Comparison of ENCODE assay signal across 9 mouse cellular contexts in genomic region chr5:111489022-111489616, GRCm38 (mm10).
DNase-seq lines count a peak whose midpoint lies in the region; ATAC-seq and TF ChIP-seq lines count a peak whose summit lies in the region.
"Had no signal": no experiment of that assay in that cellular context is flagged by ENCODE, and none has a peak within 500 bp of the region (broad histone marks: within the 10 kb centered on the region; RNA-seq: fewer than 3 reads in every experiment).

No protein-coding gene starts in this region.

- H3K4me3 ChIP-seq in kidney, postnatal 0 days (replicated peaks; ENCODE audit: low read depth, low read length) = no peak overlapping the region
- no peak overlapping the region for H3K4me3 ChIP-seq in hindbrain, embryonic 10.5 days
- 0 out of 2 replicates have a peak overlapping the region, but pooled peaks have one; percentile 1 for H3K4me3 ChIP-seq in midbrain, postnatal 0 days (ENCODE audit: low read depth, low read length)
- H3K4me3 ChIP-seq: liver, embryonic 13.5 days had no signal

- H3K36me3 ChIP-seq in kidney, postnatal 0 days (ENCODE audit: insufficient read depth, low read length) = no peaks in the 10 kb centered on the region
- H3K36me3 ChIP-seq in hindbrain, embryonic 10.5 days = no peaks in the 10 kb centered on the region
- no peaks in the 10 kb centered on the region for H3K36me3 ChIP-seq in midbrain, postnatal 0 days (ENCODE audit: insufficient read depth, low read length)
- H3K36me3 ChIP-seq: liver, embryonic 13.5 days had no signal

- no peak for TF ChIP-seq CTCF in kidney, postnatal 0 days (IDR thresholded peaks at IDR 0.05; ENCODE audit: low read depth)
- TF ChIP-seq CTCF in midbrain, postnatal 0 days (IDR thresholded peaks at IDR 0.05) = no peak

- H3K4me1 ChIP-seq in kidney, postnatal 0 days (replicated peaks; ENCODE audit: insufficient read depth, low read length) = no peaks in the 10 kb centered on the region
- H3K4me1 ChIP-seq in hindbrain, embryonic 10.5 days (replicated peaks) = peaks cover 4% of the 10 kb centered on the region; the same call in 1 of the 2 replicates
- no peaks in the 10 kb centered on the region for H3K4me1 ChIP-seq in midbrain, postnatal 0 days (ENCODE audit: insufficient read depth, low read length)
- H3K4me1 ChIP-seq: liver, embryonic 13.5 days had no signal

- no peak overlapping the region for H3K27ac ChIP-seq in kidney, postnatal 0 days
- H3K27ac ChIP-seq in hindbrain, embryonic 10.5 days = peak overlapping the region; percentile 59
- 0 out of 2 replicates have a peak overlapping the region, but pooled peaks have one; percentile 12 for H3K27ac ChIP-seq in midbrain, postnatal 0 days (ENCODE audit: low read depth, low read length)
- H3K27ac ChIP-seq: liver, embryonic 13.5 days had no signal

- DNase-seq in kidney, postnatal 0 days (ENCODE audit: low spot score) = peak; percentile 35
- DNase-seq in kidney, adult 18-20 months = no peak
- DNase-seq in R1 (ENCODE audit: low read depth, low spot score) (peak; percentile 55), MN1 (ENCODE audit: low spot score) (no peak)
- DNase-seq in hindbrain, embryonic 10.5 days (ENCODE audit: low spot score) = no peak
- peak; percentile 69 for DNase-seq in midbrain, postnatal 0 days (ENCODE audit: low spot score)
- no peak for DNase-seq in spleen, postnatal 14 days (ENCODE audit: low spot score in 2 of 2)
- DNase-seq in heart, adult 18-20 months = no peak
- DNase-seq: liver, embryonic 13.5 days had no signal

- WGBS in kidney, postnatal 0 days = 55% methylated on average over 7 of the region's 7 CpGs
- WGBS in hindbrain, embryonic 10.5 days = 50% methylated on average over 7 of the region's 7 CpGs
- 63% methylated on average over 7 of the region's 7 CpGs for WGBS in midbrain, postnatal 0 days

- no peak overlapping the region for H3K4me2 ChIP-seq in kidney, postnatal 0 days (ENCODE audit: low read length)
- H3K4me2 ChIP-seq in midbrain, postnatal 0 days (ENCODE audit: low read depth, low read length, poor library complexity, severe bottlenecking) = peak overlapping the region; percentile 31
- H3K4me2 ChIP-seq: liver, embryonic 13.5 days had no signal

- no peaks in the 10 kb centered on the region for H3K9me3 ChIP-seq in kidney, postnatal 0 days (replicated peaks; ENCODE audit: low read length)
- no peaks in the 10 kb centered on the region for H3K9me3 ChIP-seq in hindbrain, embryonic 10.5 days
- no peaks in the 10 kb centered on the region for H3K9me3 ChIP-seq in midbrain, postnatal 0 days (ENCODE audit: low read length)
- H3K9me3 ChIP-seq: liver, embryonic 13.5 days had no signal

- no peak overlapping the region for H3K9ac ChIP-seq in kidney, postnatal 0 days (ENCODE audit: low read depth, low read length)
- H3K9ac ChIP-seq in midbrain, postnatal 0 days (replicated peaks; ENCODE audit: low read length, poor library complexity, severe bottlenecking) = no peak overlapping the region
- H3K9ac ChIP-seq: liver, embryonic 13.5 days had no signal

- no peak for ATAC-seq in kidney, postnatal 0 days (replicated peaks; ENCODE audit: low FRiP score, low read depth)
- peak; percentile 66 for ATAC-seq in midbrain, postnatal 0 days (ENCODE audit: low FRiP score)

- H3K27me3 ChIP-seq in kidney, postnatal 0 days (ENCODE audit: insufficient read depth, low read length) = no peaks in the 10 kb centered on the region
- no peaks in the 10 kb centered on the region; the same call in 1 of the 2 replicates for H3K27me3 ChIP-seq in hindbrain, embryonic 10.5 days (ENCODE audit: insufficient read depth, poor library complexity, severe bottlenecking)
- no peaks in the 10 kb centered on the region for H3K27me3 ChIP-seq in midbrain, postnatal 0 days (ENCODE audit: insufficient read depth, low read length)
- H3K27me3 ChIP-seq: liver, embryonic 13.5 days had no signal

Comparison
In these comparisons a context has a peak if more than half of its experiments do, and no peak if none do; other contexts are left out.
1. DNase-seq: peak in kidney, postnatal 0 days (single experiment), R1 (single experiment) and midbrain, postnatal 0 days (single experiment); none in kidney, adult 18-20 months (single experiment), hindbrain, embryonic 10.5 days (single experiment), spleen, postnatal 14 days (0 of 2), heart, adult 18-20 months (0 of 2) and MN1 (single experiment).